Mouse (Mus musculus) gastrocnemius, adult 2 months (tissue): ENCODE data around the gene Cib2. TPM values are rescaled to one million over a fixed set of nuclear protein-coding genes. Genes with fewer than 3 reads are reported as not detected.

ENCODE experiments used
- DNase-seq: peaks from one replicate; pipeline ENCODE4 v3.0.0; 2022
- H3K27ac ChIP-seq: fragments of 200-600 bp; 2 replicates; pipeline ENCODE4 v1.8.1; 2022; ENCODE audit warnings: mild to moderate bottlenecking
- H3K4me3 ChIP-seq: fragments of 200-600 bp; 2 replicates; pipeline ENCODE4 v1.8.1; 2022; ENCODE audit warnings: mild to moderate bottlenecking, moderate library complexity
- CTCF ChIP-seq: fragments of 200-600 bp; IDR thresholded peaks from 2 replicates; pipeline ENCODE4 v1.8.1; 2022; ENCODE audit warnings: antibody characterized with exemption, mild to moderate bottlenecking, moderate library complexity
- intact Hi-C: fragments of 180-260 bp; cut with DNase I; formaldehyde crosslinking; loops from one replicate; pipeline ENCODE4 v1.15.1; 2025
- total RNA-seq, 2 experiments: library from RNA; stranded (reverse); gene quantifications; 2 replicates each; pipeline ENCODE4 v1.2.3; 2021

Cib2 gene
- total RNA-seq, 2 experiments from 2014 or later: 95.5 to 143 TPM

DNA sequence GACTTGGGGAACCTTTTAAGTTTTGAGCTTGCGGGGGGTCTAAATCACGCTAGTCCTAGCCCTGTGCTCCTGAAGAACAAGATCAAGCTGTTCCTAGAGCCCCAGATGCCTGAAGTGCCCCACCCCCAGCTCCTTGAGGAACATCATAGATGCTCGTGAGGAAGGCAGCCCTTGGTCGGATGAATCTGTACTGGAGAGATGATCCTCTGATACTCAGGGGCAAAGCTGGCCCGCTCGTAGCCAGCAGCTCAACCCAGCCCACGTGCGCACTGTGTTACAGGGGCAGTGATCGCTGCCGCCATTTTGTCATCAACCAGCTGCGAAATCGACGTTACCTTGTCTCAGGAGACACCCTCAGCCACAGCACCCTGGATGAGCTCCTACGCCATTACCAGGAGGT is 21.3 kb downstream of the Cib2 start, which contains the start of gene Sh2d7:
Gene Sh2d7 (plus strand): TSS at position 301 of the 400 bp plus-strand sequence.
- no peak for DNase-seq
- no peak within 1 kb of the TSS for H3K27ac ChIP-seq
- intact Hi-C loops: no loop called here
- TF ChIP-seq CTCF: no peak
- no peak within 1 kb of the TSS for H3K4me3 ChIP-seq

- Histone ChIP-seq H3K4me3 (no peak overlapping the region), H3K27ac (no peak overlapping the region)
- TF ChIP-seq CTCF: no peak
- no peak for DNase-seq
- intact Hi-C loops: no loop called here
Observed at GRCm38 (mm10) chr9:54538244-54538643, 21.8 kb downstream of the Cib2 start.

GRCm38 (mm10) chr9:54537480-54537879 is 22.5 kb downstream of the Cib2 start:
- DNase-seq: no peak
- H3K4me3 ChIP-seq: no peak overlapping the region
- intact Hi-C loops: no loop called here
- no peak for TF ChIP-seq CTCF
- H3K27ac ChIP-seq: no peak overlapping the region

DNA sequence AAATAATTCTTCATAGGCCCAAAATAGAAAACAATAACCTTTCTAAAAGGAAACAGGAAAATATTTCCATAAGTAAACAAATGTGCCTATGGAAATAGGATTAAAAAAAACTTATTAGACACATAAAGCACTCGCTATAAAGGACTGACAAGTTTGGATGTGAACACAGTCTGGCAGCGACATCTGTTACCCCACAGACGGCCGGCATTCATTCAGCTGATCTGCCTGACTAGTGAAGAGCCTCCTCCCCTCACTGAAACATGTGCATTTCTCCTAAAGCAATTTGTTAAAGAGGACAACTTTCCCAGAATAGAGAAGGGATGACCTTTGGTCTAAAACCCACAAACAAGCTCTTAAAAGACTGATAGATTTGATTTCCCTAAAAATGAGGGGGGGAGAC is 23.0 kb downstream of the Cib2 start:
- Histone ChIP-seq H3K27ac (no peak overlapping the region), H3K4me3 (no peak overlapping the region)
- DNase-seq: no peak
- TF ChIP-seq CTCF: no peak
- intact Hi-C loops: no loop called here

GRCm38 (mm10) chr9:54536236-54536635 is 23.8 kb downstream of the Cib2 start:
- intact Hi-C loops: no loop called here
- Histone ChIP-seq H3K27ac (no peak overlapping the region), H3K4me3 (no peak overlapping the region)
- DNase-seq: no peak
- TF ChIP-seq CTCF: no peak

- Histone ChIP-seq H3K27ac (no peak overlapping the region), H3K4me3 (no peak overlapping the region)
- no peak for TF ChIP-seq CTCF
- no peak for DNase-seq
- intact Hi-C loops: no loop called here
Observed at GRCm38 (mm10) chr9:54533975-54534374, 26.0 kb downstream of the Cib2 start.

DNA sequence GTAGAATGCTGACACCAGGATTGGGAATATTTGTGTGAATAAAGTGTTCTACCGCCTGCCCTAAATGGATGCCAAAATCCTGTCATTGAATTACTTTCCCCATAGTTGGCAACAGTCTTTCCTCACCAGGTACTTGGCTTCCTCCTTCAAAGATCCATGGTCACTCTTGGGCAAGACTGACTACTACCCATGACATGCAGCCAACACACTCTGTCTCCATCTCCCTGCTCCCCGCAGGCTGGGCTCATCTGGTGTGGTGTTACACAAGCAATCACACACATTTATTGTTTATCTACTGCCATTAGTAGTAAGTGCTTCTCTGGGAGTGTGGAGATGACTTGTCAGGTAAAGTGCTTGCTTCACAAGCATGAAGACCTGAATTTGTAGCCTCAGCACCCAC is 27.1 kb downstream of the Cib2 start:
- intact Hi-C loops: no loop called here
- Histone ChIP-seq H3K4me3 (no peak overlapping the region), H3K27ac (no peak overlapping the region)
- TF ChIP-seq CTCF: no peak
- no peak for DNase-seq

DNA sequence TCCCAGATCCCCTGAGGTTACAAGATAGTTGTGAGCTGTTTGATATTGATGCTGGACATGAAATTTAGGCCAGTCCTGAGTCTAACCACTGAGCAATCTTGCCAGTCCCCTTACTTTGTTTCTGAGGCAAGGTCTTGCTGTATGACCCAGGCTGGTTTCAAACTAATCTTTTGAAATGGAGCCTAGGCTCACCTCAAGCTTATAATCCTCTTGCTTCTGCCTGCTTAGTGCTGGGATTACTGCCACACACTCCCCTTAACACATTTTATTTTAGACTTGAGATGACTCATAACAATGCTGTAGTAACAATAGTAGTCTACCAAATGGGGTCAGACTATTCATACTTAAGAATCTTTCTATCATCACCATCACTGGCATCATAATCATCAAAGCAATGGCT is 28.6 kb downstream of the Cib2 start:
- DNase-seq: no peak
- H3K27ac ChIP-seq: no peak overlapping the region
- no peak for TF ChIP-seq CTCF
- H3K4me3 ChIP-seq: no peak overlapping the region
- intact Hi-C loops: no loop called here

DNA sequence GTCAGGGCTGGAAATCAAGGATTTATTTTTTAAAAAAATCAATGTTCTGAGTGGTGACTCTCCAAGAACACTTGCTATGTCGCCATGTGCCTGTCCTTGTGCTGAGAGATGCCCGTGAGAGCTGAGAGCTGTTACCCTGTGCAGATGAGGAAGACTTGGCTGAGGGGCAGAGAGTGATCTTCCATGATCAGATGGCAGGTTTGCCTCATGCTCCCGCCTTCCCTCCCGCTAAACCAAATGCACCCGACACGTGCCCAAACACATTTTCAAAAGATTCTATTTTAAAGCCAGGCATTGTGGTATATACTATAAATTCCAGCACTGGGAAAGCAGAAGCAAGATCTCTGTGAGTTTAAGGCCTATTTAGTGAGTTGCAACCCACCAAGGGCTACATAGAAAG is 29.2 kb downstream of the Cib2 start:
- no peak for DNase-seq
- Histone ChIP-seq H3K27ac (no peak overlapping the region), H3K4me3 (no peak overlapping the region)
- intact Hi-C loops: no loop called here
- TF ChIP-seq CTCF: no peak

DNA sequence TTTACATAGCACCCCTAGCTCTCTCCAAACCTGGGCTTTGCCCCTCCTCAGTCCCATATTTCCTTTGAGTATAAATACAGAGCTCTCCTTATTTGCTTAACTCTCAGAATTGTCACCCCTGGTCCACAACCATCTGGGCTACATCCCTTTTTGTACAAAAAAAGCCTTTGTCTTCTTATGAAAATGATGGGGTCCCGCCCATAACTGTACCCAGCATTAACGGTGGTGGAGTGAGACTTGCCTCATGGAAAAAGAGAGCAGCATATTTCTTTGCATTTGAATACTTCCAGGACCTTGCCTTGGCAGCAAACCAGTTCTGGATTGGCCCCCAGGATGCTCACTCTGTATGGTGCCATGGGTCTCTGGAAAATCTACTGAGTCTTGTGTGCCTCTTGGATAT is 30.1 kb downstream of the Cib2 start:
- intact Hi-C loops: no loop called here
- no peak for TF ChIP-seq CTCF
- no peak overlapping the region for H3K4me3 ChIP-seq
- DNase-seq: no peak
- H3K27ac ChIP-seq: no peak overlapping the region

GRCm38 (mm10) chr9:54527694-54528093 is 32.3 kb downstream of the Cib2 start:
- no peak for TF ChIP-seq CTCF
- intact Hi-C loops: no loop called here
- H3K27ac ChIP-seq: no peak overlapping the region
- no peak for DNase-seq
- H3K4me3 ChIP-seq: no peak overlapping the region

DNA sequence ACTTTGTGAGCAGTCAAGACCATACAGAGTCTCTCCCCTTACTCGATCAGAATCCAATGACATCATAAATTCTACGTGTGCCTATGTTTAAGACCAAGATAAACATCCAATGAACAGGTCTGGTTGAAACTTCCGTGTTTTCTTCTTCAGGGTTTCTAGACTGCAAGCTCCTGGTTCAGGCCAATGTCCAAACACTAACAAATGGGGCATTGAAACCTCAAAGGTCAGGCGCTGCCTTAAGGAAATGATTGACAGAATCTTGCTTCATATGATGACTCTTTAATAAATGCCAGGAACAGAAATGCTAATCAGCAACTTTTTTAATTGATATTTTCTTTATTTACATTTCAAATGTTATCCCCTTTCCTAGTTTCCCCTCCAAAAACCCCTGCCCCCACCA is 39.7 kb downstream of the Cib2 start:
- no peak overlapping the region for H3K27ac ChIP-seq
- intact Hi-C loops: no loop called here

DNA sequence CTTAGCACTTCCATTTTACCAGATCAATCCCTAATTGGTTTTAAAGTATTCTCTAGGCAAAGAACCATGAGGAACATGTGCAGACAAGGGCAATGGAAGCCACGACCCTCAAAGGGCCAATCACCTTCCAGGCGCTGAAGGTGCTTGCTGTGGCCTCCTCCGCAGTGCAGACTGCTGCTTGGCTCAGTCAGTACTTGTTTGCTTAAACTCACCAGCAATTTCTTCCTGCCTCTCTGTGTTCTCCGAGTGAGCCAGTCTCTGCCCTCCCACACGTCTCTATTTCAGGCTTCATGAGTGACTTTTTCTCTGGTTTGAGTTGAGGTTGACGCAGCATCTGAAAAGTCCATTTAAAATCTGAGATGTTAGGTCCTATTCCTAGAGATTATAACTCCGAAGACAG is 41.1 kb downstream of the Cib2 start:
- no peak for DNase-seq
- intact Hi-C loops: no loop called here
- H3K27ac ChIP-seq: no peak overlapping the region
- TF ChIP-seq CTCF: no peak
- H3K4me3 ChIP-seq: no peak overlapping the region

More for the DNA sequence above, 39.7 kb downstream of the Cib2 start:
- H3K4me3 ChIP-seq: no peak overlapping the region
- no peak for TF ChIP-seq CTCF
- DNase-seq: no peak

- intact Hi-C loops: no loop called here
Observed at GRCm38 (mm10) chr9:54515991-54516390, 44.0 kb downstream of the Cib2 start.

DNA sequence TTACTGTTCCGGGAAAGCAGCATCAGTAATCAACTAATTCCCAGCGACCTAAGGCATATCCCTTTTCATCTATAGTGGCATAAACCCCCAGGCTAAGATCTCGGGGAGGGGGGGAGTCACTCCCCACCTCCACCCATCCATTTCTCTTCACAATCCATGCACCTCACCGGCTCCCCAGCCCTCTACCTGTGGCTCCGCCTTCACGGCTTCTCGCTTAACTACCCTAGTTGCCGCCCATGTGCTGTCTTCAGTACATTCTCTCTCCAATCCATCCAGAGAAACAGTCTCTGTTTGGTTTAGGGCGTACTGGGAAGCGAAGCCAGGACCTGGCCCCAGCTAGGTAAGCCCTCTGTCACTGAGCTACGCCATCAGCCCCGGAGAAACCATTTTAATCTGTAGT is 57.1 kb downstream of the Cib2 start:
- DNase-seq: no peak
- H3K27ac ChIP-seq: no peak overlapping the region
- intact Hi-C loops: loop anchor here (5.0 kb wide), 1 partner anchor 44 kb away; no protein-coding TSS in a partner anchor
- TF ChIP-seq CTCF: no peak
- H3K4me3 ChIP-seq: no peak overlapping the region

More at GRCm38 (mm10) chr9:54515991-54516390, 44.0 kb downstream of the Cib2 start:
- H3K4me3 ChIP-seq: no peak overlapping the region
- no peak overlapping the region for H3K27ac ChIP-seq
- no peak for TF ChIP-seq CTCF
- DNase-seq: no peak
